11 mouse cellular contexts compared by ENCODE assay signal in genomic region chr14:11417857-11418256, GRCm38 (mm10).
"Had no signal": no experiment of that assay in that cellular context is flagged by ENCODE, and none has a peak within 500 bp of the region (broad histone marks: within the 10 kb centered on the region; RNA-seq: fewer than 3 reads in every experiment).

No protein-coding gene starts in this region.

- ATAC-seq: lung, postnatal 0 days had no signal

- H3K4me3 ChIP-seq: layer of hippocampus, adult 2 months; liver, embryonic 15.5 days; neural tube, embryonic 12.5 days had no signal

- H3K27ac ChIP-seq: layer of hippocampus, adult 2 months; liver, embryonic 15.5 days; neural tube, embryonic 12.5 days had no signal

- H3K9me3 ChIP-seq: liver, embryonic 15.5 days; neural tube, embryonic 12.5 days had no signal

- H3K4me2 ChIP-seq: liver, embryonic 11.5 days; liver, embryonic 15.5 days; neural tube, embryonic 12.5 days had no signal

- H3K27me3 ChIP-seq: liver, embryonic 15.5 days; neural tube, embryonic 12.5 days had no signal

- H3K4me1 ChIP-seq: liver, embryonic 15.5 days; neural tube, embryonic 12.5 days had no signal

- H3K9ac ChIP-seq: liver, embryonic 15.5 days; neural tube, embryonic 12.5 days had no signal

- DNase-seq: kidney, postnatal 10 days; kidney, postnatal 4 days; lung, adult 2 months; lung, postnatal 36 days; thymus, adult 2 months; thymus, postnatal 25 days had no signal

- H3K36me3 ChIP-seq: liver, embryonic 15.5 days; neural tube, embryonic 12.5 days had no signal
